Mouse (Mus musculus): ENCODE measurements around the gene Hddc2. TPM values are rescaled to one million over a fixed set of nuclear protein-coding genes. Genes with fewer than 3 reads are reported as not detected.

Gene Hddc2
- polyA plus RNA-seq (2014; fragmentation: Nextera tagmentation; extraction: Ambion mirVana), result 63.1 and 71.8 TPM in 2 replicates

- Histone ChIP-seq H3K9ac (ENCODE audit: low read length) (peak within 1 kb of the TSS; percentile 82), H3K36me3 (ENCODE audit: control insufficient read depth, insufficient read depth, low read length) (no peaks in the 10 kb centered on the region), H3K27ac (ENCODE audit: low read depth, low read length) (peak within 1 kb of the TSS; percentile 72), H3K27me3 (ENCODE audit: control insufficient read depth, insufficient read depth, low read length) (no peaks in the 10 kb centered on the region), H3K9me3 (ENCODE audit: control insufficient read depth, low read length) (no peaks in the 10 kb centered on the region), H3K4me3 (ENCODE audit: low read depth, low read length) (peak within 1 kb of the TSS; percentile 60), H3K4me2 (peak within 1 kb of the TSS; percentile 66), H3K4me1 (ENCODE audit: control insufficient read depth, insufficient read depth, low read length) (no peaks in the 10 kb centered on the region; the same call in 1 of the 2 replicates)
- DNase-seq (ENCODE audit: low spot score, missing footprints) (peak; percentile 99), ATAC-seq (ENCODE audit: low FRiP score) (peak; percentile 97)
- 3% methylated on average over 40 of the region's 44 CpGs for WGBS
Observed at GRCm38 (mm10) chr10:31312865-31313848, at the start of gene Hddc2. Hddc2 (plus strand) TSS chr10:31313383.

GRCm38 (mm10) chr10:31272738-31273137 lies 40.4 kb upstream of the Hddc2 start:
- Histone ChIP-seq H3K27me3 (ENCODE audit: control insufficient read depth, insufficient read depth, low read length) (no peaks in the 10 kb centered on the region), H3K27ac (ENCODE audit: low read depth, low read length) (no peak overlapping the region), H3K9ac (ENCODE audit: low read length) (no peak overlapping the region), H3K36me3 (ENCODE audit: control insufficient read depth, insufficient read depth, low read length) (no peaks in the 10 kb centered on the region), H3K4me2 (no peak overlapping the region), H3K9me3 (ENCODE audit: control insufficient read depth, low read length) (no peaks in the 10 kb centered on the region), H3K4me3 (ENCODE audit: low read depth, low read length) (no peak overlapping the region), H3K4me1 (ENCODE audit: control insufficient read depth, insufficient read depth, low read length) (no peaks in the 10 kb centered on the region)
- DNase-seq (ENCODE audit: low spot score, missing footprints) (no peak), ATAC-seq (ENCODE audit: low FRiP score) (no peak)
- WGBS, result 82% methylated on average over 2 of the region's 2 CpGs

- no peak for ATAC-seq (ENCODE audit: low FRiP score)
- 68% methylated on average over 1 of the region's 1 CpGs for WGBS
- H3K4me2 ChIP-seq, result no peak overlapping the region
- no peak overlapping the region for H3K27ac ChIP-seq (ENCODE audit: low read depth, low read length)
- no peaks in the 10 kb centered on the region for H3K36me3 ChIP-seq (ENCODE audit: control insufficient read depth, insufficient read depth, low read length)
- H3K27me3 ChIP-seq (ENCODE audit: control insufficient read depth, insufficient read depth, low read length), result no peaks in the 10 kb centered on the region
- no peaks in the 10 kb centered on the region for H3K4me1 ChIP-seq (ENCODE audit: control insufficient read depth, insufficient read depth, low read length)
- no peak overlapping the region for H3K9ac ChIP-seq (ENCODE audit: low read length)
- no peak overlapping the region for H3K4me3 ChIP-seq (ENCODE audit: low read depth, low read length)
- no peaks in the 10 kb centered on the region for H3K9me3 ChIP-seq (ENCODE audit: control insufficient read depth, low read length)
- DNase-seq (ENCODE audit: low spot score, missing footprints), result peak; percentile 77
Observed at GRCm38 (mm10) chr10:31273171-31273570, 40.0 kb upstream of the Hddc2 start.

- Histone ChIP-seq H3K4me3 (ENCODE audit: low read depth, low read length) (no peak overlapping the region), H3K27me3 (ENCODE audit: control insufficient read depth, insufficient read depth, low read length) (no peaks in the 10 kb centered on the region), H3K9ac (ENCODE audit: low read length) (no peak overlapping the region), H3K4me2 (no peak overlapping the region), H3K9me3 (ENCODE audit: control insufficient read depth, low read length) (no peaks in the 10 kb centered on the region), H3K4me1 (ENCODE audit: control insufficient read depth, insufficient read depth, low read length) (no peaks in the 10 kb centered on the region), H3K36me3 (ENCODE audit: control insufficient read depth, insufficient read depth, low read length) (no peaks in the 10 kb centered on the region), H3K27ac (ENCODE audit: low read depth, low read length) (no peak overlapping the region)
- no peak for DNase-seq (ENCODE audit: low spot score, missing footprints)
- no peak for ATAC-seq (ENCODE audit: low FRiP score)
Observed at GRCm38 (mm10) chr10:31287787-31288186, 25.4 kb upstream of the Hddc2 start.

GRCm38 (mm10) chr10:31288697-31289390 lies 24.3 kb upstream of the Hddc2 start:
- DNase-seq (ENCODE audit: low spot score, missing footprints), result no peak
- ATAC-seq (ENCODE audit: low FRiP score), result no peak
- WGBS, result 89% methylated on average over 4 of the region's 4 CpGs

GRCm38 (mm10) chr10:31295705-31296104 lies 17.5 kb upstream of the Hddc2 start:
- 28% methylated on average over 5 of the region's 5 CpGs for WGBS
- DNase-seq (ENCODE audit: low spot score, missing footprints), result peak; percentile 85
- no peak overlapping the region for H3K27ac ChIP-seq (ENCODE audit: low read depth, low read length)
- no peaks in the 10 kb centered on the region for H3K36me3 ChIP-seq (ENCODE audit: control insufficient read depth, insufficient read depth, low read length)
- no peak overlapping the region for H3K4me3 ChIP-seq (ENCODE audit: low read depth, low read length)
- H3K4me1 ChIP-seq (ENCODE audit: control insufficient read depth, insufficient read depth, low read length), result peaks cover 16% of the 10 kb centered on the region
- no peak overlapping the region for H3K4me2 ChIP-seq
- no peaks in the 10 kb centered on the region for H3K9me3 ChIP-seq (ENCODE audit: control insufficient read depth, low read length)
- peak; percentile 48 for ATAC-seq (ENCODE audit: low FRiP score)
- no peak overlapping the region for H3K9ac ChIP-seq (ENCODE audit: low read length)
- no peaks in the 10 kb centered on the region for H3K27me3 ChIP-seq (ENCODE audit: control insufficient read depth, insufficient read depth, low read length)

More at GRCm38 (mm10) chr10:31288697-31289390, 24.3 kb upstream of the Hddc2 start:
- H3K27ac ChIP-seq (ENCODE audit: low read depth, low read length), result no peak overlapping the region
- no peak overlapping the region for H3K4me3 ChIP-seq (ENCODE audit: low read depth, low read length)
- H3K4me2 ChIP-seq, result no peak overlapping the region
- H3K9ac ChIP-seq (ENCODE audit: low read length), result no peak overlapping the region
- no peaks in the 10 kb centered on the region for H3K4me1 ChIP-seq (ENCODE audit: control insufficient read depth, insufficient read depth, low read length)
- H3K9me3 ChIP-seq (ENCODE audit: control insufficient read depth, low read length), result no peaks in the 10 kb centered on the region
- H3K27me3 ChIP-seq (ENCODE audit: control insufficient read depth, insufficient read depth, low read length), result no peaks in the 10 kb centered on the region
- H3K36me3 ChIP-seq (ENCODE audit: control insufficient read depth, insufficient read depth, low read length), result no peaks in the 10 kb centered on the region

- Histone ChIP-seq H3K27ac (ENCODE audit: low read depth, low read length) (no peak overlapping the region), H3K4me3 (ENCODE audit: low read depth, low read length) (no peak overlapping the region), H3K4me1 (ENCODE audit: control insufficient read depth, insufficient read depth, low read length) (peaks cover 16% of the 10 kb centered on the region), H3K9me3 (ENCODE audit: control insufficient read depth, low read length) (no peaks in the 10 kb centered on the region), H3K27me3 (ENCODE audit: control insufficient read depth, insufficient read depth, low read length) (no peaks in the 10 kb centered on the region), H3K4me2 (no peak overlapping the region), H3K36me3 (ENCODE audit: control insufficient read depth, insufficient read depth, low read length) (no peaks in the 10 kb centered on the region), H3K9ac (ENCODE audit: low read length) (no peak overlapping the region)
- WGBS, result 18% methylated on average over 1 of the region's 1 CpGs
- ATAC-seq (ENCODE audit: low FRiP score) (peak; percentile 65), DNase-seq (ENCODE audit: low spot score, missing footprints) (peak; percentile 85)
Observed at GRCm38 (mm10) chr10:31296458-31296857, 16.7 kb upstream of the Hddc2 start.

- DNase-seq (ENCODE audit: low spot score, missing footprints) (no peak), ATAC-seq (ENCODE audit: low FRiP score) (no peak)
- H3K4me3 ChIP-seq (ENCODE audit: low read depth, low read length), result no peak overlapping the region
- H3K9ac ChIP-seq (ENCODE audit: low read length), result no peak overlapping the region
- H3K27ac ChIP-seq (ENCODE audit: low read depth, low read length), result no peak overlapping the region
- H3K4me2 ChIP-seq, result no peak overlapping the region
- no peaks in the 10 kb centered on the region for H3K36me3 ChIP-seq (ENCODE audit: control insufficient read depth, insufficient read depth, low read length)
- H3K9me3 ChIP-seq (ENCODE audit: control insufficient read depth, low read length), result no peaks in the 10 kb centered on the region
- peaks cover 16% of the 10 kb centered on the region for H3K4me1 ChIP-seq (ENCODE audit: control insufficient read depth, insufficient read depth, low read length)
- H3K27me3 ChIP-seq (ENCODE audit: control insufficient read depth, insufficient read depth, low read length), result no peaks in the 10 kb centered on the region
- WGBS, result 78% methylated on average over 4 of the region's 4 CpGs
Observed at GRCm38 (mm10) chr10:31297106-31297505, 16.1 kb upstream of the Hddc2 start.

- 52% methylated on average over 2 of the region's 2 CpGs for WGBS
- Histone ChIP-seq H3K27me3 (ENCODE audit: control insufficient read depth, insufficient read depth, low read length) (no peaks in the 10 kb centered on the region), H3K36me3 (ENCODE audit: control insufficient read depth, insufficient read depth, low read length) (no peaks in the 10 kb centered on the region), H3K27ac (ENCODE audit: low read depth, low read length) (no peak overlapping the region), H3K4me2 (no peak overlapping the region), H3K9ac (ENCODE audit: low read length) (no peak overlapping the region), H3K4me3 (ENCODE audit: low read depth, low read length) (no peak overlapping the region), H3K9me3 (ENCODE audit: control insufficient read depth, low read length) (no peaks in the 10 kb centered on the region), H3K4me1 (ENCODE audit: control insufficient read depth, insufficient read depth, low read length) (peaks cover 16% of the 10 kb centered on the region)
- ATAC-seq (ENCODE audit: low FRiP score) (no peak), DNase-seq (ENCODE audit: low spot score, missing footprints) (no peak)
Observed at GRCm38 (mm10) chr10:31298263-31298662, 14.9 kb upstream of the Hddc2 start.

All from midbrain, embryonic 11.5 days (tissue).